Mouse (Mus musculus): ENCODE results near the gene Matn1. TPM values are rescaled to one million over a fixed set of nuclear protein-coding genes. Genes with fewer than 3 reads are reported as not detected.
A peak's percentile ranks its signal among the peaks of the same experiment; 100 is the strongest.

The Matn1 gene
- polyA plus RNA-seq, 1 experiment from 2014 or later = 4.2 TPM

DNA sequence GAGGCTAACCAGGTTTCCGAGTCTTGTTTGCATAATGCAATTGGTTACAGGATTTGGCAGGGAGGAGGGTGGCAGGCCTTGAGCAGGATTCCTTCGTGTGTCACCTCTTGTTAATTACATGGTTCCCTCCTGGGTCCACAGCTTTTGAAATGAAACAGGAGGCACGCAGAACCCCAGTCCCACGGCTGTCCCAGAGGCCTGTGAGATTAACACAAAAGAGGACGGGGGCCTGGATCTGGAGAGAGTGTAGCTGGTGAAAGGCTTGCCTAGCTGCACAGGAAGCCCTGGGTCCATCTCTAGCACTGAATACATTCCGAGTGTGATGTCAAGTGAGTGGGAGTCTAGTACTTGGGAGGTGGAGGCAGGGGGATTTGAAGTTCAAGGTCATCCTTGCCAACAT, 15.5 kb downstream of the Matn1 start:
- H3K9me3 ChIP-seq = no peaks in the 10 kb centered on the region
- peaks cover 7% of the 10 kb centered on the region for H3K27me3 ChIP-seq
- ATAC-seq (ENCODE audit: low read depth) = no peak
- no peaks in the 10 kb centered on the region for H3K36me3 ChIP-seq
- H3K4me1 ChIP-seq (replicated peaks) = no peaks in the 10 kb centered on the region
- no peak overlapping the region for H3K9ac ChIP-seq
- H3K4me3 ChIP-seq = no peak overlapping the region
- no peak overlapping the region for H3K4me2 ChIP-seq
- WGBS = 66% methylated on average over 6 of the region's 6 CpGs
- no peak overlapping the region for H3K27ac ChIP-seq (replicated peaks)

DNA sequence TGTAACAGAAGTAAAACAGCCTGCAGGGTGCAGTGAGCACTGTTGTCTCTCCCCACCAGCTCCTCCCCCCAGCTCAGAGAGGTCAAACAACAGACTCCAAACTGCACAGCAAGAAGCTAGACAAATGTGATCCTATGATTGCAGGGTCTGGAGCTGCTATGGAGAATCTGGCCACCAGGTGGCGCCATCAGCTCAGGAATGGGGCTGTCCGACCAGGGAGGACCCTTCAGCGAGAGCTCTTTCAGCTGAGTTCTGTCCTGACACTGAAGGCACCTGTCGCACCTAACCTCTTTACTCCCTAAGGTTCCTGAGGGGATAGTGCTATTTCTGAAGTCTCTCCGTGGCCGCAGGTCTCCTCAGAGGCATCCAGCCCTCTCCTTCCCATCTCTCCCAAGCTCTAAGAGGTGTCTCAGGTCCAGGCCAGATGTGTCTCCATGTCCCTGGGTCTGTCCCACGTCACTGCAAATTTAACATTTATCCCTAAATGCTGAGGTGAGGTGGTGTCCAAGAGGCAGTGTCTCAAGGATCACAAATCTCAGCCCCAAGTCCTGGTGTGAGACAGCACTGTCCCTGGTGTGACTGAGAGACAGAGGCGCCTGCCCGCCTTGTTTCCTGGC, 16.0 kb downstream of the Matn1 start:
- WGBS = 34% methylated on average over 9 of the region's 9 CpGs
- Histone ChIP-seq H3K27me3 (peaks cover 6% of the 10 kb centered on the region), H3K9ac (no peak overlapping the region), H3K4me3 (no peak overlapping the region), H3K36me3 (no peaks in the 10 kb centered on the region), H3K9me3 (no peaks in the 10 kb centered on the region), H3K4me1 (replicated peaks) (no peaks in the 10 kb centered on the region), H3K4me2 (no peak overlapping the region), H3K27ac (replicated peaks) (no peak overlapping the region)
- ATAC-seq (ENCODE audit: low read depth) = peak; percentile 71

DNA sequence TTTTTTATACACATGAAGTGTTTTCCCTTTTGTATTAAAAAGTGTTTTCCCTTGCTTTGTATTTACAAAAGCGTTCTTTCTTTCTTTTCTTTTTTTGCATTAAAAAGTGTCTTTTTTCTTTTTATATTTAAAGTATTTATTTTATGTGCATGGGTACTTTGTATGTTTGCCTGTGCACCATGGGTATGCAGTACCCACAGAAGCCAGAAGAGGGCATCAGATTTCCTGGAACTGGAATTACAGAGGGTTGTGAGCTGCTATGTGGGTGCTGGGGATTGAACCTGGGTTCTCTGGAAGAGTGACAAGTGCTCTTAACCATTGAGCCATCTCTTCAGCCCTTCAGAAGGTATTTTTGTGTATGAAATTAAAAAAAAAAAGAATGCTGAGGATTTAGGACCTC, 27.1 kb downstream of the Matn1 start:
- 95% methylated on average over 1 of the region's 1 CpGs for WGBS
- H3K9ac ChIP-seq = no peak overlapping the region

DNA sequence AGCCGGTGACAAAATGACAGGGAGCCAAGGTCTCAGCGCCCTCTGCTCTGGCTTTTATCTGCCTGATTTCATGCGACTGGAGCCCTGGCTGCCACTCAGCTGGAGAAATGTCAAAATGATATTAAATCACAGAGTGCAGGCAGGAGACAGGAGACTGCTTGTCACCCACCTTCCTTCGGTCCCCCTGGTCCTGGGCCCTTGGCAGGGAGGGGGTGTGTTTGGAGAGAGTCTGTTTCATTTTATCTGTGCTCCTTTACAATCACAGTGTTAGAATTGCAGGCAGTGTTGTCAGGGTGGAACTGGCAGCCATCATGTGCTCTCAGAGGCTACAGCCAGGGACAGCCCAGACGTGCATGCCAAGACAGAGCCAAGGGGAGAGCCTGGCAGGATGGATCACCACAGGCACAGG, 28.2 kb downstream of the Matn1 start:
- Histone ChIP-seq H3K36me3 (no peaks in the 10 kb centered on the region), H3K9ac (no peak overlapping the region), H3K9me3 (no peaks in the 10 kb centered on the region), H3K4me2 (no peak overlapping the region), H3K27me3 (peaks cover 2% of the 10 kb centered on the region; the same call in 1 of the 2 replicates), H3K4me3 (no peak overlapping the region), H3K27ac (replicated peaks) (peak overlapping the region; percentile 46), H3K4me1 (replicated peaks) (no peaks in the 10 kb centered on the region)
- WGBS = 72% methylated on average over 5 of the region's 5 CpGs
- 0 out of 2 replicates have a peak, but pooled peaks have one; percentile 33 for ATAC-seq (ENCODE audit: low read depth)

More for the DNA sequence above, 27.1 kb downstream of the Matn1 start:
- Histone ChIP-seq H3K4me2 (no peak overlapping the region), H3K27ac (replicated peaks) (no peak overlapping the region), H3K27me3 (peaks cover 2% of the 10 kb centered on the region; the same call in 1 of the 2 replicates), H3K36me3 (no peaks in the 10 kb centered on the region), H3K4me3 (no peak overlapping the region), H3K9me3 (no peaks in the 10 kb centered on the region), H3K4me1 (replicated peaks) (no peaks in the 10 kb centered on the region)
- no peak for ATAC-seq (ENCODE audit: low read depth)

DNA sequence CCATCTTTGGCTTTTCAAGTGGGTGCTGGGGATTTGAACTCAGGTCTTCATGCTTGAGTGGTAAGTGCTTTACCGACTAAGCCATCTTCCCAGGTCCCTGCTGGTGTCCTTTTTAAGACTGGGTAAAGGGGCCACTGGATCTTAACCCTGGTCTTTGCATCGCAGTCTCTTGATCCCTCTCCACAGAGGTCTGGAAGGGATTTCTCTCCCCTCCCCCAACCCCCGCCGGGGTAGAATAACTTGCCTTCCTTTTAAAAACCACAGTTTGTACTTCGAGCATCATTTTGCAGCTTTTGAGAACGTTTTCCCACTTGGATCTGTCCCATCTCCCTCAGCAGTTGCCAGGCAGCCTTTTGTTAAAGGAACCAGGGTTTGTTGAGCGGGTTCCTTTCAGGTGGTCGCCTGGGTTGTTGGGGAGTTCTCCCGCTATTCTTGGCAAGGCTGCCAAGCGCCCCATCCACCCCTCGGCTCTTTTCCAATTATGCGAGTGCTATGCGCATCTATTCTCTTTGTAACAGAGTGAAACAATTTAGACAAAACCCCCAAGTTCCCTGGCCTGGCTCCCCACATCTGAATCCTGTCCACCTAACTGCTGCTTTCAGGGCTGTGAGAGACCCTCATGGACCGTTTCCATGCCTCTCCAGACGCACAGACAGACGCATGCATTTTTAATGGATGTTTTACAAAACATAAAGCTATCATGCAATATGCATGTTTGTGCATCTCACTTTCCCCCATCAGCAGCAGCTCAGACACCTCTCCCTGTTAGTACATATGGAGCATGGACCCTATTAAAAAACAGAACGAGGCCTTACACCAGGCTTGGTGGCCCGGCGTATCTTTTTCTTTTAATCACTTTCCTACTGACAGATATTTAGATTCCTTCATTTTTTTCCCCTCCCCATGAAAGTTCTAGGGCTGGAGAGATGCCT, 29.4 kb downstream of the Matn1 start:
- peaks cover 2% of the 10 kb centered on the region; the same call in 1 of the 2 replicates for H3K27me3 ChIP-seq
- no peak overlapping the region for H3K4me2 ChIP-seq
- 52% methylated on average over 19 of the region's 19 CpGs for WGBS
- no peak overlapping the region for H3K9ac ChIP-seq
- H3K9me3 ChIP-seq = no peaks in the 10 kb centered on the region
- no peak overlapping the region for H3K4me3 ChIP-seq
- peak; percentile 58 for ATAC-seq (ENCODE audit: low read depth)
- no peaks in the 10 kb centered on the region for H3K4me1 ChIP-seq (replicated peaks)
- H3K36me3 ChIP-seq = no peaks in the 10 kb centered on the region
- H3K27ac ChIP-seq (replicated peaks) = peak overlapping the region; percentile 46

DNA sequence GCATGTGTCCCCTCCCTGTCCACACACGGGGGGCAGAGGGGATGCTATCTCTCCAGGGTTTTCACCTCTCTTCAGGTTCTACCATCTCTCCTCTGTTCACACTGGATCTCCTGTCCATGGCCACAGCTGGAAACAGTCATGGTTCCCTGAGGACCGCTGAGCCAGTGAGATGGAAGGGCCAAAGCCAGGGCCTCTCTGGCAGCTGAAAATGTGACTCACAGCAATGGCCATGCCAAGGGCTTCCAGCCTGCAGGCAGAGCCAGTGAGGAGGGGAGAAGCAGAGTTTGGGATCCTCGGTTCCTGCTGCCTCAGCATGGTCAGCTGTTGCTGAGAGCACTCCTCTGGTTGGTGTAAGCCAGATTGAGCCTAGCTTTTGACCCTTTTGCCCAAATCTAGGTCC, 34.8 kb downstream of the Matn1 start:
- H3K9me3 ChIP-seq = no peaks in the 10 kb centered on the region
- H3K4me1 ChIP-seq (replicated peaks) = no peaks in the 10 kb centered on the region
- H3K27me3 ChIP-seq = peaks cover 15% of the 10 kb centered on the region; the same call in 1 of the 2 replicates
- H3K36me3 ChIP-seq = no peaks in the 10 kb centered on the region
- H3K27ac ChIP-seq (replicated peaks) = no peak overlapping the region
- no peak overlapping the region for H3K4me3 ChIP-seq
- no peak for ATAC-seq (ENCODE audit: low read depth)
- H3K4me2 ChIP-seq = no peak overlapping the region
- WGBS = 72% methylated on average over 3 of the region's 3 CpGs
- H3K9ac ChIP-seq = no peak overlapping the region

DNA sequence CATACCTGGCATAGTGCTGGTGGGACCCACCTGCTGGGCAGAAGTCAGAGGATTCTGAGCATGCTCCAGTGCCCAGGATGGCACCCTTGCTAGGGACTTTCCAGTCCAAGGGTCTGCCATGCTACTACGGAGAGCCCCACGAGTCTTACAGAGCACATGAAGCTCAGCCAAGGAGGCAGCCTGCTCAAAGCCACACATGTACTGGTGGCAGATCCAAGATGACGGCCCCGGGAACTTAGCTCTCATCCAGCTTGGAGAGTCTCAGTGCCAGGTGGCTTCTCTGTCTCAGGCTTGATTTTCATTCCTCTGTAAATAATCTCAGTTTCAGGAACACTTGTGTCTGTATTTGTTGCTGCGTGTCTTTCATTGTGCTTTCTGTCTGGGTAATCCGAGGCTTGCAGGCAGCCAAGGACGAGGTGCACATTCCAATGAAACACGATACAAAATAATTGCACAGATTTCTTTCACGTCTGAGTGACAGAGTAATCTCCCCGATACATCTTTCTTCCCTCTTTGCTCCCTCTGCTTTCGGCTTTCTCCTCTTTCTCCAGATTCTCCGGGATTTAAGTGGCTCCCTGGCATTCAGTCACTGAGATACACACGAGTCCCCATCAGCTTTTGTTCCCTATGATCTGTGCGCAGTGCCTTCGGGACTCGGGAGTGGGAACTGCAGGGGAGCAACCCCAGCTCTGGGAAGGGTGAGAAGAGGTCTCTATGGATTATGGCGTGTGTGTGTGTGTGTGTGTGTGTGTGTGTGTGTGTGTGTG, 40.4 kb downstream of the Matn1 start:
- H3K9me3 ChIP-seq = no peaks in the 10 kb centered on the region
- H3K36me3 ChIP-seq = no peaks in the 10 kb centered on the region
- H3K4me2 ChIP-seq = no peak overlapping the region
- no peaks in the 10 kb centered on the region for H3K4me1 ChIP-seq (replicated peaks)
- H3K4me3 ChIP-seq = no peak overlapping the region
- no peak overlapping the region for H3K9ac ChIP-seq
- H3K27me3 ChIP-seq = peaks cover 11% of the 10 kb centered on the region; the same call in 1 of the 2 replicates
- no peak for ATAC-seq (ENCODE audit: low read depth)
- WGBS = 77% methylated on average over 17 of the region's 17 CpGs
- no peak overlapping the region for H3K27ac ChIP-seq (replicated peaks)

DNA sequence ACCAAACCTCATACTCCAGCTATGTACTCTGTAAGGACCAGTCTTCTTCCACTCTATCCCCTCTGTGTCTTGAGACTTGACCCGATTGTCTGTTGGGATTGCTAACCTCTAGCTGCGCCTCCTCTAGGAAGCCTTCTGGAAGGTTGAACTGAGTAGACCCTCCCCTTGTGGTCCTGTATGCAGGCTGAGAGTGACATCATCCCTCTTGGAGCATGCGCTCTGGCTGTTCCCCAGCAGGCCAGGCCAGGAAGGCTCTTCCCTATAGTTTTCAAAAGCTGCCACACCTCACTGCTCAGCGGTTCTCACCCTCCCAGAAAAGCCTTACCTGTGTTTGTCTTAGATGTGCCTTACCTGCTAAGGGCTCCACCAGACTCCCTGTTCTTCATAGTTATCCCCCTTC, 42.9 kb downstream of the Matn1 start:
- no peak overlapping the region for H3K27ac ChIP-seq (replicated peaks)
- H3K4me2 ChIP-seq = no peak overlapping the region
- no peaks in the 10 kb centered on the region for H3K9me3 ChIP-seq
- H3K4me3 ChIP-seq = no peak overlapping the region
- H3K27me3 ChIP-seq = no peaks in the 10 kb centered on the region
- H3K36me3 ChIP-seq = no peaks in the 10 kb centered on the region
- WGBS = 88% methylated on average over 4 of the region's 4 CpGs
- no peak for ATAC-seq (ENCODE audit: low read depth)
- no peaks in the 10 kb centered on the region for H3K4me1 ChIP-seq (replicated peaks)
- H3K9ac ChIP-seq = no peak overlapping the region

DNA sequence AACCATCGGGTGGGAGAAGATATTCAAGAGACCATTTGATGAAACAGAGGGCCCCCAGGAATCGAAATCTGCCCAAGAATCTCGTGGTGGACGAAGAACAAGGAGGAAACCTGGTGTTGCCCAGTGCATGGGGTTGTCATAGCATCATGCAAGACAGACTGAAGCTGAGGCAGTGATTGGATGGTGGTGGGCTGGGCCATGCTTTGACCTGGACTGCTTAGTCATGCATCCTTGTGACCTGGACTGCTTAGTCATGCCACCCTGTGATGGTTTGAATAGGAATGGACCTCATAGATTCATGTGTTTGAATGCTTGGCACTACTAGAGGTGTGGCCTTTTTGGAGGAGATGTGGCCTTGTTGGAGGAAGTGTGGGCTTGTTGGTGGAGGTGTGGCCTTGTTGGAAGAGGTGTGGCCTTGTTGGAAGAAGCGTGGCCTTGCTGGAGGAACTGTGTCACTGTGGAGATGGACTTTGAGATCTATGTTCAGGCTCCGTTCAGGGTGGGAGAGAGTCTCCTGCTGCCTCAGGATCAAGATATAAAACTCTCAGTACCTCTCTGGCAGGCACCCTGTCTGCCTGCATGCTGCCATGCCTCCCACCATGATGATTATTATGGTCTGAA, 44.1 kb downstream of the Matn1 start:
- ATAC-seq (ENCODE audit: low read depth) = no peak

DNA sequence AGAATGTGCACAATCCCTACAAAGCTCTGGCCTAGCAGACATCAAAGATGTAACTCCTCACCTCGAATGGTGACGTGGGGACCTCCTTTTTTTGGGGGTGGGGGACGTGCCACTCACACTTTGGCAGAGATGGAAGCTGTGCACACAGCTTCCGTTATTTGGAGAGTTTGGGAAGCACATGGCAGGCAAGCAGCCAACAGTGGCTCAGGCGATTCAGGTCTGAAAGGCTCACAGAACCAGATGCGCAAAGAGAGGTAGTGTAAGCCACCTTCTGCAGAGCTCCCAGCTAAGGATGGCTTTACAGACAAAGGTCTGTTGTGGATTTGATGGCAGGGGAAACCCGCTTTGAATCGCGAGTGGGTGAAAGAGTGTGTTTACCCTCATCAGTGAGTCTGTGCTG, 45.0 kb downstream of the Matn1 start:
- no peak for ATAC-seq (ENCODE audit: low read depth)
- no peaks in the 10 kb centered on the region for H3K9me3 ChIP-seq
- 73% methylated on average over 9 of the region's 9 CpGs for WGBS
- H3K27ac ChIP-seq (replicated peaks) = no peak overlapping the region
- no peaks in the 10 kb centered on the region for H3K27me3 ChIP-seq
- H3K4me3 ChIP-seq = no peak overlapping the region
- no peak overlapping the region for H3K4me2 ChIP-seq
- no peak overlapping the region for H3K9ac ChIP-seq
- no peaks in the 10 kb centered on the region for H3K36me3 ChIP-seq
- H3K4me1 ChIP-seq (replicated peaks) = no peaks in the 10 kb centered on the region

More for the DNA sequence above, 44.1 kb downstream of the Matn1 start:
- Histone ChIP-seq H3K9ac (no peak overlapping the region), H3K27me3 (no peaks in the 10 kb centered on the region), H3K27ac (replicated peaks) (no peak overlapping the region), H3K36me3 (no peaks in the 10 kb centered on the region), H3K4me1 (replicated peaks) (no peaks in the 10 kb centered on the region), H3K4me2 (no peak overlapping the region), H3K4me3 (no peak overlapping the region), H3K9me3 (no peaks in the 10 kb centered on the region)
- 82% methylated on average over 6 of the region's 6 CpGs for WGBS

DNA sequence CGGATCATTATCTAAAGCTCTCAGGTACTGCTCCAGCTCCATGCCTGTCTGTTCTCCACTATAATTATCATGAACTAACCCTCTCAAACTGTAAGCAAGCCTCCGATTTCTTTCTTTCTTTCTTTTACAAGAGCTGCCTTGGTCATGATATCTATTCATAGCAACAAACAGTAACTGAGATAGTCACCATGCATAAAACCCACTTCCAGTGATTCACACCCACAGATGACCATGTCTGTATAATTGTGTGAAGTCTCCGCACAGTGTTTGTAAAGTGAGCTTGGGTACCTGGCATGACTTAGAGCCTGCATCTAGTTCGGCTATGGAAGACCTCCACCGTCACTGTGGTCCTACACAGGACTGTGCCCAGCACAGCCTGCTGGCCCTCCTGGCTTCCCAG, 46.8 kb downstream of the Matn1 start:
- no peak overlapping the region for H3K4me3 ChIP-seq
- H3K9me3 ChIP-seq = 0 out of 2 replicates have a peak, but pooled peaks cover 6% of the 10 kb centered on the region
- ATAC-seq (ENCODE audit: low read depth) = no peak
- no peaks in the 10 kb centered on the region; the same call in 1 of the 2 replicates for H3K27me3 ChIP-seq
- H3K4me1 ChIP-seq (replicated peaks) = no peaks in the 10 kb centered on the region
- no peak overlapping the region for H3K4me2 ChIP-seq
- WGBS = 95% methylated on average over 5 of the region's 5 CpGs
- H3K9ac ChIP-seq = no peak overlapping the region
- no peaks in the 10 kb centered on the region for H3K36me3 ChIP-seq
- no peak overlapping the region for H3K27ac ChIP-seq (replicated peaks)
